ENCODE assay signal across 16 mouse cellular contexts in the genomic region with DNA sequence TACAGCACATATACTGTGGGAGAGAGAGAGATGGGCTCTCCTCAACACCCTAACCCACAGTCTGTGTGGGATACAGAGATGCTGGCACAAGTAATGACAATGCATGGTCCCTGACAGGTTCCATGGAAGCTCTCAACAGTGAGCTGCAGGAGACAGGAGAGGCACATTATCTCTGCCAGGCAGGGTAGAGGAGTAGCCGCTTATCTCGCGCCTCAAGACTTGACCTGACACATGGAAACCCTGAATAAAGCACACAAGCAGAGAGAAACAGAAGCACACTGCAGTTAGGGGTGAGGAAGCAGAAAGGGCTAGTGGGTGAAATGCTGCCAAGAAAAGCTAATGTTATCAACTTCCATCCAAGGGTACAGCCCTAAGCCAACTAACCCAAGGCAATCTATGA. TPM values are rescaled to one million over a fixed set of nuclear protein-coding genes. Genes with fewer than 3 reads are reported as not detected.
DNase-seq lines count a peak whose midpoint lies in the region; ATAC-seq and TF ChIP-seq lines count a peak whose summit lies in the region.
"Had no signal": no experiment of that assay in that cellular context is flagged by ENCODE, and none has a peak within 500 bp of the region (broad histone marks: within the 10 kb centered on the region; RNA-seq: fewer than 3 reads in every experiment).

No protein-coding gene starts in this region.

- intact Hi-C loops in heart, postnatal 25 days (cut with DNase I): no loop called here
- intact Hi-C loops in gastrocnemius, postnatal 36 days (cut with DNase I): no loop called here

- H3K9ac ChIP-seq in stomach, embryonic 14.5 days (replicated peaks; ENCODE audit: low read depth, low read length): no peak overlapping the region
- no peak overlapping the region for H3K9ac ChIP-seq in stomach, postnatal 0 days (ENCODE audit: low read length)
- H3K9ac ChIP-seq in liver, postnatal 0 days (replicated peaks): no peak overlapping the region
- H3K9ac ChIP-seq: hindbrain, embryonic 14.5 days; limb, embryonic 12.5 days had no signal

- no peak for TF ChIP-seq EP300 in stomach, postnatal 0 days (optimal IDR thresholded peaks at IDR 0.05)
- TF ChIP-seq EP300 in liver, postnatal 0 days (IDR thresholded peaks at IDR 0.05; ENCODE audit: low read depth): peak; percentile 98

- H3K36me3 ChIP-seq in heart, embryonic 10.5 days: no peaks in the 10 kb centered on the region
- no peaks in the 10 kb centered on the region for H3K36me3 ChIP-seq in stomach, embryonic 14.5 days (ENCODE audit: control insufficient read depth, insufficient read depth, low read length)
- H3K36me3 ChIP-seq in stomach, postnatal 0 days (ENCODE audit: control insufficient read depth, insufficient read depth, low read length): no peaks in the 10 kb centered on the region
- no peaks in the 10 kb centered on the region for H3K36me3 ChIP-seq in liver, postnatal 0 days (replicated peaks; ENCODE audit: insufficient read depth, low read length)
- H3K36me3 ChIP-seq: G1E; limb, embryonic 12.5 days had no signal

- ATAC-seq in stomach, embryonic 14.5 days (ENCODE audit: insufficient number of reproducible peaks, insufficient read depth, low FRiP score, low read depth): peak; percentile 82; the same call in 1 of the 2 replicates
- ATAC-seq in stomach, postnatal 0 days (ENCODE audit: low FRiP score, low TSS enrichment): no peak
- ATAC-seq in liver, postnatal 0 days: peak; percentile 99
- no peak for ATAC-seq in monocyte, adult 5-6 weeks (replicated peaks; ENCODE audit: insufficient number of reproducible peaks, low FRiP score, low TSS enrichment, poor library complexity, severe bottlenecking)

- H3K9me3 ChIP-seq in heart, embryonic 10.5 days: no peaks in the 10 kb centered on the region
- H3K9me3 ChIP-seq in stomach, embryonic 14.5 days (ENCODE audit: control insufficient read depth, low read depth, low read length): no peaks in the 10 kb centered on the region
- no peaks in the 10 kb centered on the region for H3K9me3 ChIP-seq in stomach, postnatal 0 days (ENCODE audit: control insufficient read depth, low read length)
- H3K9me3 ChIP-seq in liver, postnatal 0 days (ENCODE audit: low read length): no peaks in the 10 kb centered on the region
- H3K9me3 ChIP-seq: G1E; limb, embryonic 12.5 days had no signal

- no peak for TF ChIP-seq CTCF in stomach, postnatal 0 days (IDR thresholded peaks at IDR 0.05; ENCODE audit: low read depth)
- no peak for TF ChIP-seq CTCF in liver, postnatal 0 days (IDR thresholded peaks at IDR 0.05; ENCODE audit: low read depth)

- WGBS in heart, embryonic 10.5 days: 14% methylated on average over 3 of the region's 3 CpGs
- 74% methylated on average over 3 of the region's 3 CpGs for WGBS in stomach, embryonic 14.5 days
- WGBS in stomach, postnatal 0 days: 73% methylated on average over 3 of the region's 3 CpGs
- WGBS in liver, postnatal 0 days (ENCODE audit: insufficient replicate concordance): 52% methylated on average over 3 of the region's 3 CpGs

- peak; percentile 91 for DNase-seq in heart, embryonic 10.5 days (ENCODE audit: low spot score)
- DNase-seq in heart, postnatal 25 days (ENCODE audit: low spot score): no peak
- DNase-seq in stomach, postnatal 0 days (ENCODE audit: low spot score): no peak
- DNase-seq in liver, postnatal 0 days: peak; percentile 60
- DNase-seq in gastrocnemius, postnatal 36 days: no peak
- DNase-seq in adrenal gland, adult 18-20 months (ENCODE audit: low spot score in 2 of 2): no peak
- DNase-seq: B cell, adult 2 months; cerebellum, postnatal 25 days; kidney, postnatal 10 days; lung, postnatal 4 days; thymus, adult 2 months had no signal

- H3K27ac ChIP-seq in heart, embryonic 10.5 days: peak overlapping the region; percentile 53; the same call in 1 of the 2 replicates
- H3K27ac ChIP-seq in stomach, embryonic 14.5 days (ENCODE audit: low read length): no peak overlapping the region
- no peak overlapping the region for H3K27ac ChIP-seq in stomach, postnatal 0 days (replicated peaks)
- H3K27ac ChIP-seq in liver, postnatal 0 days (ENCODE audit: low read depth): peak overlapping the region; percentile 87
- H3K27ac ChIP-seq: hindbrain, embryonic 14.5 days; limb, embryonic 12.5 days had no signal

- H3K27me3 ChIP-seq in heart, embryonic 10.5 days (ENCODE audit: insufficient read depth, poor library complexity, severe bottlenecking): no peaks in the 10 kb centered on the region
- no peaks in the 10 kb centered on the region for H3K27me3 ChIP-seq in stomach, embryonic 14.5 days (ENCODE audit: control insufficient read depth, insufficient read depth, low read length)
- H3K27me3 ChIP-seq in stomach, postnatal 0 days (ENCODE audit: control insufficient read depth, insufficient read depth, low read length): no peaks in the 10 kb centered on the region
- H3K27me3 ChIP-seq in liver, postnatal 0 days (ENCODE audit: insufficient read depth, low read length): no peaks in the 10 kb centered on the region
- H3K27me3 ChIP-seq: limb, embryonic 12.5 days had no signal

- no peak overlapping the region for H3K4me3 ChIP-seq in heart, embryonic 10.5 days
- no peak overlapping the region for H3K4me3 ChIP-seq in stomach, embryonic 14.5 days (ENCODE audit: low read depth, low read length)
- no peak overlapping the region for H3K4me3 ChIP-seq in stomach, postnatal 0 days (ENCODE audit: low read depth, low read length)
- H3K4me3 ChIP-seq in liver, postnatal 0 days (ENCODE audit: low read depth, low read length): no peak overlapping the region
- H3K4me3 ChIP-seq: limb, embryonic 12.5 days had no signal

- H3K4me1 ChIP-seq in heart, embryonic 10.5 days: peaks cover 14% of the 10 kb centered on the region
- no peaks in the 10 kb centered on the region for H3K4me1 ChIP-seq in stomach, embryonic 14.5 days (ENCODE audit: control insufficient read depth, insufficient read depth, low read length)
- H3K4me1 ChIP-seq in stomach, postnatal 0 days (replicated peaks; ENCODE audit: control insufficient read depth, insufficient read depth): no peaks in the 10 kb centered on the region
- no peaks in the 10 kb centered on the region for H3K4me1 ChIP-seq in liver, postnatal 0 days (ENCODE audit: insufficient read depth)
- H3K4me1 ChIP-seq: limb, embryonic 12.5 days had no signal

- H3K4me2 ChIP-seq in stomach, embryonic 14.5 days (replicated peaks; ENCODE audit: low read depth, low read length): no peak overlapping the region
- no peak overlapping the region for H3K4me2 ChIP-seq in stomach, postnatal 0 days (replicated peaks; ENCODE audit: low read depth)
- peak overlapping the region; percentile 10; the same call in 1 of the 2 replicates for H3K4me2 ChIP-seq in liver, postnatal 0 days (ENCODE audit: low read depth, low read length)
- H3K4me2 ChIP-seq: hindbrain, embryonic 14.5 days; limb, embryonic 12.5 days had no signal

RNA-seq across cellular contexts. Expression of a gene that starts 10.2 kb away (rescaled TPM):
- polyA plus RNA-seq in heart, embryonic 10.5 days (2016; fragmentation: Nextera tagmentation; extraction: Ambion mirVana): 0.39 and 0.45 TPM in 2 replicates
- 1 to 10 TPM; 1.8 to 2.3 TPM for total RNA-seq in heart, postnatal 25 days (2021)
- polyA plus RNA-seq in stomach, embryonic 14.5 days (2014; fragmentation: Nextera tagmentation; extraction: Ambion mirVana): 0.07 and 0.36 TPM in 2 replicates
- polyA plus RNA-seq in stomach, postnatal 0 days (2015; fragmentation: Nextera tagmentation; extraction: Ambion mirVana): 0.08 TPM in 2 replicates
- 0.33 TPM in 2 replicates for polyA plus RNA-seq in liver, postnatal 0 days (2015; fragmentation: Nextera tagmentation; extraction: Ambion mirVana)
- 0.48 to 0.97 TPM (median 0.96 TPM) in 3 replicates for total RNA-seq in monocyte, adult 5-6 weeks (2017)
- total RNA-seq in gastrocnemius, postnatal 36 days (2021): 1 to 10 TPM; 2.2 to 2.6 TPM
- under 1 TPM; 0.53 to 0.61 TPM for total RNA-seq in adrenal gland, adult 18-20 months (2021)
- polyA plus RNA-seq: G1E had no signal

Comparison
In these comparisons a context has a peak if more than half of its experiments do, and no peak if none do; other contexts are left out.
1. DNase-seq: peak in heart, embryonic 10.5 days (single experiment) and liver, postnatal 0 days (single experiment); none in heart, postnatal 25 days (single experiment), stomach, postnatal 0 days (single experiment), gastrocnemius, postnatal 36 days (0 of 2) and adrenal gland, adult 18-20 months (0 of 2).
2. ATAC-seq: peak in stomach, embryonic 14.5 days (single experiment) and liver, postnatal 0 days (single experiment); none in stomach, postnatal 0 days (single experiment) and monocyte, adult 5-6 weeks (single experiment).
3. H3K27ac ChIP-seq: peak in heart, embryonic 10.5 days (single experiment) and liver, postnatal 0 days (single experiment); none in stomach, embryonic 14.5 days (single experiment) and stomach, postnatal 0 days (single experiment).